Mouse (Mus musculus): ENCODE results near the gene Rpl41. TPM values are rescaled to one million over a fixed set of nuclear protein-coding genes. Genes with fewer than 3 reads are reported as not detected.
A peak's percentile ranks its signal among the peaks of the same experiment; 100 is the strongest.
"Not testable (repeated sequence)": the region's sequence is repeated elsewhere in the genome, so short reads cannot be mapped to it uniquely, and the experiment has no call there.

Gene Rpl41
- total and polyA plus RNA-seq, 3 experiments, result 867 to 1,598 (median 1,453) TPM

- Histone ChIP-seq H3K9ac (ENCODE audit: low read depth, low read length) (peak overlapping the region; percentile 63), H3K27ac (peak overlapping the region; percentile 91), H3K4me3 (peak overlapping the region; percentile 59)
- not testable (repeated sequence) for H3K4me1 ChIP-seq (ENCODE audit: control insufficient read depth, insufficient read depth, low read length); H3K79me2 ChIP-seq (replicated peaks; ENCODE audit: control insufficient read depth, insufficient read depth, low read length); H3K36me3 ChIP-seq (ENCODE audit: control insufficient read depth, insufficient read depth, low read length); DNase-seq; H3K27me3 ChIP-seq (ENCODE audit: control insufficient read depth, insufficient read depth, low read length)
- intact Hi-C loops (cut with DNase I), result loop anchor here (5.0 to 10.0 kb wide), 2 partner anchors 124 to 257 kb away; partner anchors contain the start of genes Dnajc14, Suox and Tmem198b
- 1% methylated on average over 30 of the region's 30 CpGs for WGBS
Measured at GRCm38 (mm10) chr10:128548051-128548791, 884 bp downstream of the Rpl41 start.

- Histone ChIP-seq H3K9ac (ENCODE audit: low read depth, low read length) (peak within 1 kb of the TSS; percentile 73), H3K36me3 (ENCODE audit: control insufficient read depth, insufficient read depth, low read length) (peaks cover 8% of the 10 kb centered on the region), H3K79me2 (replicated peaks; ENCODE audit: control insufficient read depth, insufficient read depth, low read length) (peaks cover 3% of the 10 kb centered on the region; the same call in 1 of the 2 replicates), H3K27me3 (ENCODE audit: control insufficient read depth, insufficient read depth, low read length) (no peaks in the 10 kb centered on the region), H3K4me1 (ENCODE audit: control insufficient read depth, insufficient read depth, low read length) (peaks cover 4% of the 10 kb centered on the region), H3K27ac (peak within 1 kb of the TSS; percentile 91), H3K4me3 (peak within 1 kb of the TSS; percentile 59)
- DNase-seq, result peak; percentile 91 to 96
- intact Hi-C loops (cut with DNase I), result loop anchor here (2.0 to 10.0 kb wide), 3 partner anchors 49 to 257 kb away; partner anchors contain the start of genes Dnajc14, Myl6b, Suox and Tmem198b
- TF ChIP-seq EP300 (IDR thresholded peaks at IDR 0.05; ENCODE audit: insufficient read depth, low read depth, low read length) (peak; percentile 97), CTCF (IDR thresholded peaks at IDR 0.05) (peak; percentile 72), POLR2A (IDR thresholded peaks at IDR 0.05; ENCODE audit: insufficient read depth, low read depth, low read length) (peak; percentile 60)
- under 1% methylated on average over 50 of the region's 50 CpGs for WGBS
Measured at GRCm38 (mm10) chr10:128547361-128548032, 1.6 kb downstream of the Rpl41 start, which contains the start of gene Zc3h10. Zc3h10 (minus strand) TSS chr10:128547774.

GRCm38 (mm10) chr10:128546787-128547186, 2.3 kb downstream of the Rpl41 start:
- H3K4me1 ChIP-seq (ENCODE audit: control insufficient read depth, insufficient read depth, low read length), result peaks cover 4% of the 10 kb centered on the region
- H3K79me2 ChIP-seq (replicated peaks; ENCODE audit: control insufficient read depth, insufficient read depth, low read length), result peaks cover 3% of the 10 kb centered on the region; the same call in 1 of the 2 replicates
- DNase-seq, result no peak
- H3K27me3 ChIP-seq (ENCODE audit: control insufficient read depth, insufficient read depth, low read length), result no peaks in the 10 kb centered on the region
- H3K9ac ChIP-seq (ENCODE audit: low read depth, low read length), result peak overlapping the region; percentile 73
- 9% methylated on average over 7 of the region's 7 CpGs for WGBS
- peaks cover 8% of the 10 kb centered on the region for H3K36me3 ChIP-seq (ENCODE audit: control insufficient read depth, insufficient read depth, low read length)
- intact Hi-C loops (cut with DNase I), result loop anchor here (2.0 to 10.0 kb wide), 3 partner anchors 48 to 258 kb away; partner anchors contain the start of genes Dnajc14, Myl6b, Suox and Tmem198b
- peak overlapping the region; percentile 91 for H3K27ac ChIP-seq
- TF ChIP-seq EP300 (IDR thresholded peaks at IDR 0.05; ENCODE audit: insufficient read depth, low read depth, low read length) (no peak), CTCF (IDR thresholded peaks at IDR 0.05) (no peak), POLR2A (IDR thresholded peaks at IDR 0.05; ENCODE audit: insufficient read depth, low read depth, low read length) (no peak)
- peak overlapping the region; percentile 59 for H3K4me3 ChIP-seq

GRCm38 (mm10) chr10:128546361-128546760, 2.7 kb downstream of the Rpl41 start:
- H3K36me3 ChIP-seq (ENCODE audit: control insufficient read depth, insufficient read depth, low read length), result peaks cover 8% of the 10 kb centered on the region
- no peak overlapping the region for H3K9ac ChIP-seq (ENCODE audit: low read depth, low read length)
- DNase-seq, result no peak
- intact Hi-C loops (cut with DNase I), result loop anchor here (2.0 to 10.0 kb wide), 3 partner anchors 48 to 258 kb away; partner anchors contain the start of genes Dnajc14, Myl6b, Suox and Tmem198b
- peaks cover 4% of the 10 kb centered on the region for H3K4me1 ChIP-seq (ENCODE audit: control insufficient read depth, insufficient read depth, low read length)
- H3K27me3 ChIP-seq (ENCODE audit: control insufficient read depth, insufficient read depth, low read length), result no peaks in the 10 kb centered on the region
- H3K79me2 ChIP-seq (replicated peaks; ENCODE audit: control insufficient read depth, insufficient read depth, low read length), result peaks cover 3% of the 10 kb centered on the region; the same call in 1 of the 2 replicates
- peak overlapping the region; percentile 91 for H3K27ac ChIP-seq
- 4% methylated on average over 4 of the region's 4 CpGs for WGBS
- H3K4me3 ChIP-seq, result peak overlapping the region; percentile 59
- peak; percentile 87 for TF ChIP-seq CTCF (IDR thresholded peaks at IDR 0.05)
- no peak for TF ChIP-seq POLR2A (IDR thresholded peaks at IDR 0.05; ENCODE audit: insufficient read depth, low read depth, low read length)

- no peak overlapping the region for H3K9ac ChIP-seq (ENCODE audit: low read depth, low read length)
- intact Hi-C loops (cut with DNase I), result loop anchor here (5.0 to 10.0 kb wide), 2 partner anchors 127 to 259 kb away; partner anchors contain the start of genes Dnajc14, Suox and Tmem198b
- WGBS, result 88% methylated on average over 3 of the region's 3 CpGs
Measured at GRCm38 (mm10) chr10:128545570-128545898, 3.6 kb downstream of the Rpl41 start.

More at GRCm38 (mm10) chr10:128545570-128545898, 3.6 kb downstream of the Rpl41 start:
- H3K4me3 ChIP-seq, result no peak overlapping the region
- peaks cover 4% of the 10 kb centered on the region for H3K4me1 ChIP-seq (ENCODE audit: control insufficient read depth, insufficient read depth, low read length)
- H3K79me2 ChIP-seq (replicated peaks; ENCODE audit: control insufficient read depth, insufficient read depth, low read length), result peaks cover 3% of the 10 kb centered on the region; the same call in 1 of the 2 replicates
- no peak overlapping the region for H3K27ac ChIP-seq
- no peak for TF ChIP-seq EP300 (IDR thresholded peaks at IDR 0.05; ENCODE audit: insufficient read depth, low read depth, low read length)
- TF ChIP-seq CTCF (IDR thresholded peaks at IDR 0.05), result no peak
- no peak for TF ChIP-seq POLR2A (IDR thresholded peaks at IDR 0.05; ENCODE audit: insufficient read depth, low read depth, low read length)
- H3K27me3 ChIP-seq (ENCODE audit: control insufficient read depth, insufficient read depth, low read length), result no peaks in the 10 kb centered on the region
- DNase-seq, result no peak
- peaks cover 8% of the 10 kb centered on the region for H3K36me3 ChIP-seq (ENCODE audit: control insufficient read depth, insufficient read depth, low read length)
